Mouse (Mus musculus): ENCODE data around the gene Slc16a2. TPM values are rescaled to one million over a fixed set of nuclear protein-coding genes. Genes with fewer than 3 reads are reported as not detected.
"Not testable (repeated sequence)": the region's sequence is repeated elsewhere in the genome, so short reads cannot be mapped to it uniquely, and the experiment has no call there.

The Slc16a2 gene
- polyA plus RNA-seq, 1 experiment from 2014 or later, result 13.2 TPM

- Histone ChIP-seq H3K9me3 (replicated peaks) (no peaks in the 10 kb centered on the region), H3K9ac (0 out of 2 replicates have a peak overlapping the region, but pooled peaks have one; percentile 31), H3K4me3 (replicated peaks) (peak overlapping the region; percentile 43), H3K4me1 (peaks cover 10% of the 10 kb centered on the region), H3K36me3 (no peaks in the 10 kb centered on the region), H3K27ac (no peak overlapping the region), H3K27me3 (peaks cover 87% of the 10 kb centered on the region), H3K4me2 (peak overlapping the region; percentile 71)
- no peak for ATAC-seq (replicated peaks; ENCODE audit: low FRiP score)
- 32% methylated on average over 10 of the region's 10 CpGs for WGBS
These were observed 127.4 kb downstream of the Slc16a2 start for GRCm38 (mm10) chrX:103694381-103694780.

GRCm38 (mm10) chrX:103692916-103693315 lies 128.9 kb downstream of the Slc16a2 start:
- Histone ChIP-seq H3K9ac (no peak overlapping the region), H3K4me2 (no peak overlapping the region), H3K27ac (no peak overlapping the region), H3K4me1 (peaks cover 10% of the 10 kb centered on the region), H3K36me3 (no peaks in the 10 kb centered on the region), H3K9me3 (replicated peaks) (no peaks in the 10 kb centered on the region), H3K27me3 (peaks cover 87% of the 10 kb centered on the region), H3K4me3 (replicated peaks) (no peak overlapping the region)
- WGBS, result 84% methylated on average over 5 of the region's 5 CpGs
- ATAC-seq (replicated peaks; ENCODE audit: low FRiP score), result no peak

GRCm38 (mm10) chrX:103688551-103688950 lies 133.2 kb downstream of the Slc16a2 start:
- H3K9me3 ChIP-seq (replicated peaks), result no peaks in the 10 kb centered on the region
- no peaks in the 10 kb centered on the region for H3K4me1 ChIP-seq
- H3K4me2 ChIP-seq, result no peak overlapping the region
- 81% methylated on average over 2 of the region's 2 CpGs for WGBS
- no peaks in the 10 kb centered on the region for H3K36me3 ChIP-seq
- no peak overlapping the region for H3K9ac ChIP-seq
- no peak overlapping the region for H3K4me3 ChIP-seq (replicated peaks)
- ATAC-seq (replicated peaks; ENCODE audit: low FRiP score), result no peak
- H3K27ac ChIP-seq, result no peak overlapping the region
- peaks cover 71% of the 10 kb centered on the region for H3K27me3 ChIP-seq

- ATAC-seq (replicated peaks; ENCODE audit: low FRiP score), result no peak
- 32% methylated on average over 2 of the region's 2 CpGs for WGBS
- H3K36me3 ChIP-seq, result no peaks in the 10 kb centered on the region
- no peaks in the 10 kb centered on the region for H3K4me1 ChIP-seq
- no peak overlapping the region for H3K9ac ChIP-seq
- peaks cover 20% of the 10 kb centered on the region for H3K27me3 ChIP-seq
- H3K4me3 ChIP-seq (replicated peaks), result no peak overlapping the region
- H3K4me2 ChIP-seq, result no peak overlapping the region
- no peaks in the 10 kb centered on the region for H3K9me3 ChIP-seq (replicated peaks)
- H3K27ac ChIP-seq, result no peak overlapping the region
These were observed 147.1 kb downstream of the Slc16a2 start for GRCm38 (mm10) chrX:103674674-103675073.

DNA sequence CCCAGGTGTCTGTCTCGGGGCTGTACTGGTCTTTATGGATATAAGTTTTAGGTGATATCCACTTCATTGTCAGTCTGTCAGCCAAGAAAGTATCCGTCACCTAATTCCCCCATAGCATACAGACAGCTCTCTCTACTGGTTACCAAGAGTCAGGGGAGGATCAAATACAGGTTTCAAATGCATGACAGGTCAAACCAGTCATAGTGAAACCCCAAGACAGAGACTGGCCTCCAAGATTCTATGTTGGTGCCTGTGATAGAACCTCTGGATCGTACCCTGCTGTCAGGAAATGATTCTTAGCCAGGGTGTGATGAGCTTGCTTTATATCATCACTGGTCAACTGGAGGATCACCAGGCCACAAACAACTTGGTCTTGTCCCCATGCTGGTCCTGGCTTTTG lies 148.0 kb downstream of the Slc16a2 start:
- no peak overlapping the region for H3K4me3 ChIP-seq (replicated peaks)
- no peak overlapping the region for H3K27ac ChIP-seq
- H3K9ac ChIP-seq, result no peak overlapping the region
- H3K4me1 ChIP-seq, result no peaks in the 10 kb centered on the region
- no peak for ATAC-seq (replicated peaks; ENCODE audit: low FRiP score)
- H3K9me3 ChIP-seq (replicated peaks), result no peaks in the 10 kb centered on the region
- WGBS, result 79% methylated on average over 3 of the region's 3 CpGs
- H3K36me3 ChIP-seq, result no peaks in the 10 kb centered on the region
- peaks cover 13% of the 10 kb centered on the region for H3K27me3 ChIP-seq
- H3K4me2 ChIP-seq, result no peak overlapping the region

DNA sequence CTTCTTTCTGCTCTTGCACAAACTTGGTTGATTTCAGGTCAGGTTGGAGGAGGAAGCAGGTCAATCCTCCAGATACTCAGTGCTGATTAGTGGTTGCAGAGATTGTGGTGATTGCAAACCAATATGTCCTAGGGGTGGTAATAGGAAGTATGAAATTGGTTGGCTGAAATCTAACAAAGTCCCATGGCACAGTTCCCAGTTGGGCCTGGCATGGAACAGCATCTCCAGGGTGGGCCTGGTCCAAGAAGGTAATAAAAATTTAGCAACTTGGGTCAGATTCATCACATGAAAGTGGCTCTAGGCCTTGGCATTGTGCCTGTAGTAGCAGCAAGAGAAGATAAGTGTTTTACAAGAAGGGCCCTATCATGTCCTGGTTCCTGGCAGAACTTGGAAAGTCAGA lies 151.5 kb downstream of the Slc16a2 start:
- Histone ChIP-seq H3K9ac (no peak overlapping the region), H3K4me2 (no peak overlapping the region), H3K27ac (no peak overlapping the region), H3K9me3 (replicated peaks) (no peaks in the 10 kb centered on the region), H3K4me1 (no peaks in the 10 kb centered on the region), H3K36me3 (no peaks in the 10 kb centered on the region), H3K4me3 (replicated peaks) (no peak overlapping the region), H3K27me3 (no peaks in the 10 kb centered on the region)
- ATAC-seq (replicated peaks; ENCODE audit: low FRiP score), result no peak

GRCm38 (mm10) chrX:103664445-103664844 lies 157.3 kb downstream of the Slc16a2 start:
- H3K27ac ChIP-seq; H3K9ac ChIP-seq; ATAC-seq (replicated peaks; ENCODE audit: low FRiP score); H3K4me1 ChIP-seq; H3K9me3 ChIP-seq (replicated peaks); H3K4me3 ChIP-seq (replicated peaks); H3K4me2 ChIP-seq; H3K36me3 ChIP-seq: not testable (repeated sequence)
- H3K27me3 ChIP-seq, result peaks cover 13% of the 10 kb centered on the region
- 89% methylated on average over 10 of the region's 10 CpGs for WGBS

DNA sequence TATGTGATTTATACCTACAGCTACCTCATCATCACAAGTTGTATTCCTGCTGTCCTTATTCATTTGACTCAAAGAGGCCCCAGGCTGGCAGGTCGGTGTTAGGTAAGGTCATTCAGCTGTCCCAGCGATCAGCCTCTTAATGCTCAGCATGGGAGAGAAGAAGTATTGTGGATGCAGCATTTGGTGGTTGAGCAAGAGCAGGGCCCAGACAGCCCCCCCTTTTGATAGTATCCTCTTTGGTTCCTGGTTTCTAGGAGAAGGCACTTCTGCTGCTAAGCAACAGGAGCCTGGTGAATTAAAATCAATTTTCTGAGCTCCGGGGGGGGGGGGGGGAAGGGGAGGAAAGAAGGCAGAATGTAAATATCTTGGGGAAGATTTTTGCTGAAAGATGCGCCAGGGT lies 162.8 kb downstream of the Slc16a2 start:
- Histone ChIP-seq H3K4me2 (no peak overlapping the region), H3K4me3 (replicated peaks) (no peak overlapping the region), H3K9me3 (replicated peaks) (no peaks in the 10 kb centered on the region), H3K36me3 (no peaks in the 10 kb centered on the region), H3K9ac (no peak overlapping the region), H3K4me1 (no peaks in the 10 kb centered on the region), H3K27ac (no peak overlapping the region), H3K27me3 (peaks cover 21% of the 10 kb centered on the region)
- ATAC-seq (replicated peaks; ENCODE audit: low FRiP score), result no peak
- 61% methylated on average over 4 of the region's 4 CpGs for WGBS

- Histone ChIP-seq H3K4me2 (no peak overlapping the region), H3K9ac (no peak overlapping the region), H3K27ac (0 out of 2 replicates have a peak overlapping the region, but pooled peaks have one; percentile 41), H3K36me3 (no peaks in the 10 kb centered on the region), H3K9me3 (replicated peaks) (no peaks in the 10 kb centered on the region), H3K4me3 (replicated peaks) (no peak overlapping the region), H3K4me1 (0 out of 2 replicates have a peak, but pooled peaks cover 2% of the 10 kb centered on the region), H3K27me3 (peaks cover 17% of the 10 kb centered on the region; the same call in 1 of the 2 replicates)
- ATAC-seq (replicated peaks; ENCODE audit: low FRiP score), result peak; percentile 79; the same call in 1 of the 2 replicates
- 36% methylated on average over 2 of the region's 2 CpGs for WGBS
These were observed 168.8 kb downstream of the Slc16a2 start for GRCm38 (mm10) chrX:103653021-103653420.

GRCm38 (mm10) chrX:103652048-103652447 lies 169.7 kb downstream of the Slc16a2 start:
- Histone ChIP-seq H3K4me2 (no peak overlapping the region), H3K9ac (no peak overlapping the region), H3K27me3 (peaks cover 17% of the 10 kb centered on the region; the same call in 1 of the 2 replicates), H3K4me3 (replicated peaks) (no peak overlapping the region), H3K9me3 (replicated peaks) (no peaks in the 10 kb centered on the region), H3K4me1 (0 out of 2 replicates have a peak, but pooled peaks cover 2% of the 10 kb centered on the region), H3K27ac (peak overlapping the region; percentile 41; the same call in 1 of the 2 replicates), H3K36me3 (no peaks in the 10 kb centered on the region)
- 62% methylated on average over 1 of the region's 1 CpGs for WGBS
- no peak for ATAC-seq (replicated peaks; ENCODE audit: low FRiP score)

Other genes starting within 250 kb of the Slc16a2 start
- gene Zcchc13, start 191.4 kb downstream of the Slc16a2 start, polyA plus RNA-seq (2015; fragmentation: Nextera tagmentation; extraction: Ambion mirVana), result not detected in 2 replicates
- 34.1 and 35.3 TPM in 2 replicates for gene Rlim, start 159.3 kb upstream of the Slc16a2 start, polyA plus RNA-seq (2015; fragmentation: Nextera tagmentation; extraction: Ambion mirVana)

Data from kidney, embryonic 15.5 days (tissue).